ENCODE assay signal across 12 mouse cellular contexts in genomic region chr1:138559213-138560101, GRCm38 (mm10).
DNase-seq lines count a peak whose midpoint lies in the region; ATAC-seq lines count a peak whose summit lies in the region.
"Had no signal": no experiment of that assay in that cellular context is flagged by ENCODE, and none has a peak within 500 bp of the region (broad histone marks: within the 10 kb centered on the region; RNA-seq: fewer than 3 reads in every experiment).

No protein-coding gene starts in this region.

- no peaks in the 10 kb centered on the region for H3K27me3 ChIP-seq in hindbrain, embryonic 14.5 days (ENCODE audit: control insufficient read depth, insufficient read depth, low read length)
- H3K27me3 ChIP-seq in neural tube, embryonic 11.5 days (ENCODE audit: control insufficient read depth, insufficient read depth, low read length), result no peaks in the 10 kb centered on the region
- H3K27me3 ChIP-seq: liver, embryonic 15.5 days had no signal

- H3K9ac ChIP-seq in hindbrain, embryonic 14.5 days, result 0 out of 2 replicates have a peak overlapping the region, but pooled peaks have one; percentile 9
- H3K9ac ChIP-seq in neural tube, embryonic 11.5 days (ENCODE audit: low read length), result no peak overlapping the region
- H3K9ac ChIP-seq: liver, embryonic 15.5 days had no signal

- H3K4me2 ChIP-seq in hindbrain, embryonic 14.5 days (replicated peaks), result peak overlapping the region; percentile 33
- no peak overlapping the region for H3K4me2 ChIP-seq in neural tube, embryonic 11.5 days (ENCODE audit: low read depth)
- H3K4me2 ChIP-seq: liver, embryonic 15.5 days had no signal

- no peaks in the 10 kb centered on the region for H3K36me3 ChIP-seq in hindbrain, embryonic 14.5 days (replicated peaks; ENCODE audit: control insufficient read depth, insufficient read depth)
- no peaks in the 10 kb centered on the region; the same call in 1 of the 2 replicates for H3K36me3 ChIP-seq in neural tube, embryonic 11.5 days (ENCODE audit: control insufficient read depth, insufficient read depth, low read length)
- H3K36me3 ChIP-seq: liver, embryonic 15.5 days had no signal

- peak; percentile 54 to 68 for DNase-seq in cerebellum, postnatal 10 days
- DNase-seq in cerebellum, postnatal 4 days (ENCODE audit: low spot score in 2 of 2), result no peak
- DNase-seq in adipocyte (ENCODE audit: low spot score), result peak; percentile 17
- no peak for DNase-seq in hindbrain, embryonic 14.5 days (ENCODE audit: low spot score)
- DNase-seq in neural tube, embryonic 11.5 days (ENCODE audit: low spot score), result peak; percentile 57
- DNase-seq in kidney, postnatal 14 days, result no peak
- no peak for DNase-seq in kidney, postnatal 10 days
- no peak for DNase-seq in heart, adult 18-20 months
- DNase-seq: cerebellum, adult 11 months had no signal

- no peak overlapping the region; the same call in 1 of the 2 replicates for H3K27ac ChIP-seq in hindbrain, embryonic 14.5 days
- H3K27ac ChIP-seq in neural tube, embryonic 11.5 days (ENCODE audit: low read depth, low read length), result no peak overlapping the region
- H3K27ac ChIP-seq: liver, embryonic 15.5 days had no signal

- no peak overlapping the region for H3K4me3 ChIP-seq in hindbrain, embryonic 14.5 days (replicated peaks; ENCODE audit: low read length)
- H3K4me3 ChIP-seq in neural tube, embryonic 11.5 days (ENCODE audit: low read depth, low read length), result no peak overlapping the region
- H3K4me3 ChIP-seq: erythroblast, embryonic 14.5 days; liver, embryonic 15.5 days; myocyte had no signal

- WGBS in hindbrain, embryonic 14.5 days, result 15% methylated on average over 12 of the region's 12 CpGs
- WGBS in neural tube, embryonic 11.5 days, result 36% methylated on average over 12 of the region's 12 CpGs

- ATAC-seq in hindbrain, embryonic 14.5 days (ENCODE audit: low FRiP score), result peak; percentile 68; the same call in 1 of the 2 replicates
- ATAC-seq in neural tube, embryonic 11.5 days (ENCODE audit: insufficient read depth, low FRiP score, low TSS enrichment), result peak; percentile 84

- H3K9me3 ChIP-seq in hindbrain, embryonic 14.5 days (ENCODE audit: control insufficient read depth, low read length), result no peaks in the 10 kb centered on the region
- H3K9me3 ChIP-seq in neural tube, embryonic 11.5 days (ENCODE audit: control insufficient read depth, low read length), result no peaks in the 10 kb centered on the region
- H3K9me3 ChIP-seq: liver, embryonic 15.5 days had no signal

- 0 out of 2 replicates have a peak, but pooled peaks cover 7% of the 10 kb centered on the region for H3K4me1 ChIP-seq in hindbrain, embryonic 14.5 days (replicated peaks; ENCODE audit: control insufficient read depth, insufficient read depth, low read length)
- 0 out of 2 replicates have a peak, but pooled peaks cover 4% of the 10 kb centered on the region for H3K4me1 ChIP-seq in neural tube, embryonic 11.5 days (ENCODE audit: control insufficient read depth, insufficient read depth, low read length)

Comparison
In these comparisons a context has a peak if more than half of its experiments do, and no peak if none do; other contexts are left out.
1. DNase-seq: peak in cerebellum, postnatal 10 days (2 of 2), adipocyte (single experiment) and neural tube, embryonic 11.5 days (single experiment); none in cerebellum, postnatal 4 days (0 of 2), hindbrain, embryonic 14.5 days (single experiment), kidney, postnatal 14 days (single experiment), kidney, postnatal 10 days (single experiment) and heart, adult 18-20 months (0 of 2).